24 mouse cellular contexts compared by ENCODE assay signal in the genomic region with DNA sequence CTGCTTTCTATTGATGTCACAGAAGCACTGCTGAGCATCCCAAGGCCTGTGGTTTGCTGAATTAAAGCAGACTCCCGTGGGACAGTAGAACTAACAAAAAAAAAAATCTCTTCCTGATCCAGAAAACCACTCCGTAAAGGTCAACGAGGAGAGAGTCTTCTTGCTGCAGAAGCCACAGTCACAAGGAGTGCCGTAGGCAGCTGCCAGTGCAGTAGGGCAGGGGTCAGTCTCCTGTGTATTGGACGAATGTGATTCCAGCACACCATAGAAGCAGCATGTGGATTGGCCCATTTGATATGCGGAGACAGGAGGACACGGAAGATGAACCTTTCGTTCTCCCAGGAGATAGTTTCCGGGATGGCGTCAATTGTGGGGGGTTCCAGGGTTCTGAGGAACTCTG. TPM values are rescaled to one million over a fixed set of nuclear protein-coding genes. Genes with fewer than 3 reads are reported as not detected.
DNase-seq lines count a peak whose midpoint lies in the region; TF ChIP-seq lines count a peak whose summit lies in the region.
"Had no signal": no experiment of that assay in that cellular context is flagged by ENCODE, and none has a peak within 500 bp of the region (broad histone marks: within the 10 kb centered on the region; RNA-seq: fewer than 3 reads in every experiment).

No protein-coding gene starts in this region.

- DNase-seq in gastrocnemius, adult 2 months: no peak
- DNase-seq in gastrocnemius, postnatal 4 days (ENCODE audit: low spot score in 2 of 2): no peak
- DNase-seq in left cerebral cortex, adult 2 months (ENCODE audit: extremely low spot score in 1 of 2, low spot score in 2 of 2): no peak
- no peak for DNase-seq in left cerebral cortex, postnatal 25 days (ENCODE audit: low spot score in 2 of 2)
- no peak for DNase-seq in kidney, adult 8-10 months
- no peak for DNase-seq in cerebellum, adult 8-10 months
- DNase-seq: adrenal gland, postnatal 10 days; B cell, adult 2 months; cerebellum, adult 2 months; cerebellum, postnatal 10 days; cerebellum, postnatal 36 days; embryo, embryonic 11 days; gastrocnemius, postnatal 10 days; gastrocnemius, postnatal 36 days; kidney, adult 11 months had no signal

- TF ChIP-seq CTCF in gastrocnemius, adult 2 months (IDR thresholded peaks at IDR 0.05): no peak
- TF ChIP-seq CTCF in left cerebral cortex, adult 2 months (IDR thresholded peaks at IDR 0.05): no peak

- H3K27ac ChIP-seq in gastrocnemius, adult 2 months: peak overlapping the region; percentile 36
- 0 out of 2 replicates have a peak overlapping the region, but pooled peaks have one; percentile 28 for H3K27ac ChIP-seq in left cerebral cortex, adult 2 months
- H3K27ac ChIP-seq in brown adipose tissue, adult 24 weeks (replicated peaks; ENCODE audit: low read depth, low read length): peak overlapping the region; percentile 83
- H3K27ac ChIP-seq: embryonic facial prominence, embryonic 10.5 days; embryonic facial prominence, embryonic 13.5 days; forebrain, embryonic 12.5 days; forebrain, embryonic 15.5 days; hindbrain, embryonic 10.5 days; hindbrain, embryonic 13.5 days; intestine, embryonic 15.5 days had no signal

- H3K4me3 ChIP-seq in gastrocnemius, adult 2 months: no peak overlapping the region
- no peak overlapping the region for H3K4me3 ChIP-seq in left cerebral cortex, adult 2 months
- H3K4me3 ChIP-seq in brown adipose tissue, adult 24 weeks (ENCODE audit: insufficient read depth, low read depth, low read length): no peak overlapping the region
- H3K4me3 ChIP-seq: embryonic facial prominence, embryonic 10.5 days; embryonic facial prominence, embryonic 13.5 days; erythroblast, embryonic 14.5 days; forebrain, embryonic 12.5 days; forebrain, embryonic 15.5 days; hindbrain, embryonic 10.5 days; hindbrain, embryonic 13.5 days; intestine, embryonic 15.5 days had no signal

- H3K4me1 ChIP-seq in brown adipose tissue, adult 24 weeks (ENCODE audit: control insufficient read depth, insufficient read depth, insufficient read length, low read length): peaks cover 54% of the 10 kb centered on the region

- intact Hi-C loops in gastrocnemius, adult 2 months (cut with DNase I): no loop called here
- intact Hi-C loops in left cerebral cortex, adult 2 months (cut with DNase I): no loop called here
- intact Hi-C loops in left cerebral cortex, postnatal 25 days (cut with DNase I): no loop called here

RNA-seq across cellular contexts. Expression of a gene that starts 28.8 kb away (rescaled TPM):
- total RNA-seq in gastrocnemius, adult 2 months (2021): 10 to 100 TPM; 52.3 to 52.8 TPM
- 100 to 1,000 TPM; 134 to 144 TPM for total RNA-seq in gastrocnemius, postnatal 4 days (2021)
- 100 to 1,000 TPM; 198 to 229 TPM for total RNA-seq in left cerebral cortex, adult 2 months (2021)
- total RNA-seq in left cerebral cortex, postnatal 25 days (2021): 100 to 1,000 TPM; 174 to 208 TPM
- 35.4 and 37.4 TPM in 2 replicates for polyA plus RNA-seq in brown adipose tissue, adult 24 weeks (2012; ENCODE audit: insufficient read depth, insufficient read length, missing spikeins)

Comparison
In these comparisons a context has a peak if more than half of its experiments do, and no peak if none do; other contexts are left out.
1. H3K27ac ChIP-seq: peak in every context shown above with its lines; median percentile 83 in brown adipose tissue, adult 24 weeks; 36 in gastrocnemius, adult 2 months; 28 in left cerebral cortex, adult 2 months.